Mouse (Mus musculus) liver, embryonic 14.5 days (tissue): ENCODE measurements around the gene Bud13. TPM values are rescaled to one million over a fixed set of nuclear protein-coding genes. Genes with fewer than 3 reads are reported as not detected.
"Not testable (repeated sequence)": the region's sequence is repeated elsewhere in the genome, so short reads cannot be mapped to it uniquely, and the experiment has no call there.

Source experiments
- ATAC-seq: fragments of 200-750 bp; cut with Nextera tagmentation; 2 replicates; pipeline ENCODE4 v1.8.0; 2017; ENCODE audit warnings: moderate number of reproducible peaks, mild to moderate bottlenecking, moderate library complexity; ENCODE audit not compliant: insufficient read depth
- DNase-seq, 3 experiments: peaks; one replicate each; pipeline ENCODE4 v3.0.0-alpha.2; 2012 to 2013; ENCODE audit warnings: low read depth in 3 of 3, low spot score in 3 of 3
- H3K27ac ChIP-seq: fragments of 300-500 bp; sonication (generic); 2 replicates; pipeline ENCODE4 v1.5.1; 2014; ENCODE audit warnings: moderate library complexity, mild to moderate bottlenecking, control low read depth, inconsistent platforms
- H3K27me3 ChIP-seq: fragments of 300-500 bp; sonication (generic); 2 replicates; pipeline ENCODE4 v1.6.1; 2014; ENCODE audit warnings: mild to moderate bottlenecking, low read length, moderate library complexity; ENCODE audit not compliant: control insufficient read depth, insufficient read depth
- H3K36me3 ChIP-seq: fragments of 300-500 bp; sonication (generic); replicated peaks from 2 replicates; pipeline ENCODE4 v1.6.1; 2014; ENCODE audit warnings: low read depth; ENCODE audit not compliant: control insufficient read depth, insufficient read depth
- H3K4me1 ChIP-seq, 2 experiments: fragments of 200-500 bp in 1 of 2; fragments of 300-500 bp in 1 of 2; sonication (generic) in 1 of 2; replicated peaks; 2 replicates each; pipeline ENCODE4 v1.6.1; 2012 to 2014; ENCODE audit warnings: antibody characterized with exemption in 1 of 2, inconsistent platforms in 1 of 2, low read length in 1 of 2; ENCODE audit not compliant: control insufficient read depth in 2 of 2, insufficient read depth in 2 of 2
- H3K4me2 ChIP-seq: fragments of 300-500 bp; sonication (generic); 2 replicates; pipeline ENCODE4 v1.6.1; 2014; ENCODE audit warnings: low read depth, mild to moderate bottlenecking, control low read depth, moderate library complexity
- H3K4me3 ChIP-seq, 2 experiments: fragments of 200-500 bp in 1 of 2; fragments of 300-500 bp in 1 of 2; sonication (generic) in 1 of 2; 2 replicates each; pipeline ENCODE4 v1.5.1; 2012 to 2014; ENCODE audit warnings: low read depth in 2 of 2, low read length in 2 of 2, mild to moderate bottlenecking in 2 of 2, control low read depth in 1 of 2, inconsistent platforms in 1 of 2, moderate library complexity in 1 of 2; ENCODE audit not compliant: insufficient read depth in 1 of 2
- H3K9ac ChIP-seq: fragments of 300-500 bp; sonication (generic); replicated peaks from 2 replicates; pipeline ENCODE4 v1.6.1; 2014; ENCODE audit warnings: mild to moderate bottlenecking, control low read depth, moderate library complexity
- H3K9me3 ChIP-seq: fragments of 300-500 bp; sonication (generic); 2 replicates; pipeline ENCODE4 v1.6.1; 2016; ENCODE audit warnings: low read length, mixed read lengths; ENCODE audit not compliant: control insufficient read depth
- CTCF ChIP-seq: IDR thresholded peaks from 2 replicates; pipeline ENCODE4 v1.5.1; 2016; ENCODE audit warnings: antibody characterized with exemption, low read depth, control low read depth
- EP300 ChIP-seq: IDR thresholded peaks from 2 replicates; pipeline ENCODE4 v1.6.1; 2016; ENCODE audit warnings: antibody characterized with exemption, low read depth
- WGBS: fragments of 180-500 bp; shearing (Covaris S2); extraction: QIAGEN DNeasy Blood & Tissue Kit; methylation state at CpG from one replicate; pipeline ENCODE4 v1.1.7; 2014; ENCODE audit not compliant: insufficient replicate concordance; 5-methylcytosine and 5-hydroxymethylcytosine counted together
- polyA plus RNA-seq, 2 experiments: library from polyadenylated mRNA; depleted of rRNA in 1 of 2; stranded (reverse) in 1 of 2; unstranded in 1 of 2; fragments of >200 nt; fragmentation: Nextera tagmentation in 1 of 2; extraction: Ambion mirVana in 1 of 2; gene quantifications; 2 replicates each; pipeline versions ENCODE4 v1.2.1 to v1.2.3; 2012 to 2014

The Bud13 gene
- polyA plus RNA-seq, 2 experiments, result 4.5 to 5.5 TPM

DNA sequence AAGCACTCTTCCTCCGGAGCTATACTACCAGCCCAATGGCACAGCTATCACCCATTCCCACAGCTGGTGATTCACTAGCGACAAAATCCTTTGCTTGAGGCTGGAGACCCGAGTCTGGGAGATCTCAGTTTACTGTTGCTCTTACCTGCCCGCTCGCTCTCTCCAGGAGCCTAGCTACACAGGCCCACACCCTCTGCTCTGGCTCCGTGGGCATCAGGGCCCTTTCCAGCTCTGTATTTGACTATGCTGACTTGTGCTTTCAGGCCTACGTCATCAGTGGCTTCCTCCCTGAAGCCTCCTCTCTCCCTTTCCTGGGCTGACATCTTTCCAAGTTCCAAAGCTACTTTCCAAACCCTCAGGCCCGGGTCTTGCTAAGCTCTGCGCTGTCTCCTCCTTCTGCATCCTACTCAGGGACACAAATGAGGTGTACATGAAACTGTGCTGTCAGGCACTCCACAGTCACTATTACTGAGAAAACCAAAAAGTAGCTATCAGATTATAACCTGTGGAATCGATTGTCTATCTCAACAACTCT is 52.7 kb downstream of the Bud13 start:
- Histone ChIP-seq H3K4me2 (no peak overlapping the region), H3K4me1 (no peaks in the 10 kb centered on the region), H3K4me3 (no peak overlapping the region), H3K27ac (no peak overlapping the region), H3K27me3 (no peaks in the 10 kb centered on the region), H3K9me3 (no peaks in the 10 kb centered on the region), H3K9ac (no peak overlapping the region), H3K36me3 (no peaks in the 10 kb centered on the region)
- ATAC-seq (no peak), DNase-seq (no peak)
- WGBS, result 60% methylated on average over 10 of the region's 10 CpGs
- no peak for TF ChIP-seq EP300
- no peak for TF ChIP-seq CTCF

DNA sequence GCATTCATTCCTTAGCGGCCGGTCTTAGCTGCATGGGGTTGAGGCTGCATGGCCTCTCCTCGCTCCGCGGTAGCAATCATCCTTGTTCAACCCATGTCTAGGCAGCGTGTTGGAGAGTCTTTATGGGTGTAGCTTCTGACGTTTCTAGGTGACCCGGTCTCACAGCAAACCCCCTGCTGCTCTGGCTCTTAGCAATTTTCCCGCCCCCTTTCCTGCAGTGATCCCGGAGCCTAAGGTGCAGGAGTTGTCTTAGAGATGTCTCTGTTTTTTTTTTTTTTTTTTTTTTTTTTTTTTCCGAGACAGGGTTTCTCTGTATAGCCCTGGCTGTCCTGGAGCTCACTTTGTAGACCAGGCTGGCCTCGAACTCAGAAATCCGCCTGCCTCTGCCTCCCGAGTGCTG is 53.5 kb downstream of the Bud13 start:
- 69% methylated on average over 13 of the region's 14 CpGs for WGBS
- H3K9me3 ChIP-seq, H3K4me2 ChIP-seq, H3K4me3 ChIP-seq, DNase-seq, H3K27me3 ChIP-seq, H3K4me1 ChIP-seq, H3K9ac ChIP-seq, H3K27ac ChIP-seq, ATAC-seq, H3K36me3 ChIP-seq: not testable (repeated sequence)

DNA sequence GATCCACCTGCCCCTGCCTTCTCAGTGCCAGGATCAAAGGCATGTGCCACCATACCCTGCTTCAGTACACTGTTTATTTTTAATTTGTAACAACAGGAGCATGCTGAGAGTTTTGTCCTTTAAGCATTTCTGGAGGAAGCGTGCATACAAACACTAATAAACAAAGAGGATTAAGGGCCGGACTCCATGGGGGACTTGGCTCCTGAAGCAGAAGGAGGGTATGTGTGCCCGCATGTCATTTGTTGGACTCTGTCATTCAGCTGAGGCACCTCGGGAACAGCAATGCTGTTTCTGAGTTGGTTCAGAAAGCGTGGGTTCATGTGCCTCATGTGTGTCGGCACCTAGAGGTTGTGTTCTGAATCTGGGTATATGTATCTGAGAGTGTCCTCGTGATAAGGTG is 54.5 kb downstream of the Bud13 start:
- no peaks in the 10 kb centered on the region for H3K9me3 ChIP-seq
- H3K4me1 ChIP-seq, result no peaks in the 10 kb centered on the region
- ATAC-seq, result no peak
- no peaks in the 10 kb centered on the region for H3K27me3 ChIP-seq
- DNase-seq, result no peak
- no peak overlapping the region for H3K4me2 ChIP-seq
- H3K9ac ChIP-seq, result no peak overlapping the region
- no peak overlapping the region for H3K4me3 ChIP-seq
- H3K27ac ChIP-seq, result no peak overlapping the region
- no peak for TF ChIP-seq EP300
- no peak for TF ChIP-seq CTCF
- WGBS, result 50% methylated on average over 7 of the region's 7 CpGs
- H3K36me3 ChIP-seq, result no peaks in the 10 kb centered on the region

DNA sequence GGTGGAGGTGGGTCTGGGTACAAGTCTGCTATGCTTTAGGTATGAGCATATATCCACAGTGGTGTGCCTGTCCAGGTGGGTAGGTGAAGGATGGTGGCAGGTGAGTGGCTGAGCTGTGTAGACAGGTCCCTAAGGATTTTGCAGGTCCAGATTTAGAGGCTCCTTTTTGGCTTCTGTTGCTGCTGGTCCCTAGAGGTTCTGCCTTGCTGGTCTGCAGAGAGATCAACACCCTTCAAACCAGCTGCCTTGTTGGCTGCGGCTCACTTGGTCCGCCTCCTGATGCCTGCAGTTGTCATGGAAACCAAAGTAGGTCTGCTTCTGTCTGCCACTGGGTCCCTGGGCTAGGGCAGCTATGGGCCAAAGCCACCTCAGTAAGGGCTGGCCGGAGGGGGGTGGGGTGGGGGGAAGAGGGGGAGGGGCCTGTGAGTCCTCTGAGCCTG is 55.1 kb downstream of the Bud13 start:
- H3K27me3 ChIP-seq, result no peaks in the 10 kb centered on the region
- no peaks in the 10 kb centered on the region for H3K9me3 ChIP-seq
- H3K4me1 ChIP-seq, result no peaks in the 10 kb centered on the region
- WGBS, result 39% methylated on average over 3 of the region's 3 CpGs
- no peak overlapping the region for H3K4me3 ChIP-seq
- no peak overlapping the region for H3K4me2 ChIP-seq
- TF ChIP-seq EP300, result no peak
- no peak for TF ChIP-seq CTCF
- H3K36me3 ChIP-seq, result no peaks in the 10 kb centered on the region
- no peak overlapping the region for H3K27ac ChIP-seq
- no peak overlapping the region for H3K9ac ChIP-seq
- DNase-seq (no peak), ATAC-seq (no peak)

DNA sequence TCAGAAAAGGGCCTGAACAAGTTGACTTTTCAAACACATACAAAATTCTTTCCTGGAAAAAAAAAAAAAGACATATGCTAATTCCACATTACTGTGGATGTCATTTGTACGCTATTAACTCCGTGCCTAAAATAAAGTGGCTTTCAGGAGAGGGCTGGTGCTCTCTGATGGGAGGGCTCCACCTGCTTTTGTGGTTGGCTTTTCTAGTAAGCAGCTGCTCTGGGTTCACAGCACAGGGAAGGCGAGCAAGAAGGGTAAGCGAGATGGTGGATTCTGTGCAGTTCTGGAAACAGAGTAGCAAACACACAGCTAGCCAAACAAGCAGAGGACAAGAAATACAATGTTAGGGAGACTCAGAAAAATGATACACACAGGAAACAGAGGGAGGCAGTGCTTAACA is 55.6 kb downstream of the Bud13 start:
- Histone ChIP-seq H3K4me3 (no peak overlapping the region), H3K27me3 (no peaks in the 10 kb centered on the region), H3K4me2 (no peak overlapping the region), H3K36me3 (no peaks in the 10 kb centered on the region), H3K27ac (no peak overlapping the region), H3K9me3 (no peaks in the 10 kb centered on the region), H3K4me1 (no peaks in the 10 kb centered on the region), H3K9ac (no peak overlapping the region)
- WGBS, result 51% methylated on average over 4 of the region's 4 CpGs
- ATAC-seq (no peak), DNase-seq (no peak)
- TF ChIP-seq CTCF (no peak), EP300 (no peak)
